Mouse (Mus musculus): ENCODE measurements at regions not wholly inside any gene's neighbourhood (a gene's known extent, or its start where the extent isn't known, plus 50 kb on each side); places are given as distances from the start of the nearest gene placed in this dataset.

DNA sequence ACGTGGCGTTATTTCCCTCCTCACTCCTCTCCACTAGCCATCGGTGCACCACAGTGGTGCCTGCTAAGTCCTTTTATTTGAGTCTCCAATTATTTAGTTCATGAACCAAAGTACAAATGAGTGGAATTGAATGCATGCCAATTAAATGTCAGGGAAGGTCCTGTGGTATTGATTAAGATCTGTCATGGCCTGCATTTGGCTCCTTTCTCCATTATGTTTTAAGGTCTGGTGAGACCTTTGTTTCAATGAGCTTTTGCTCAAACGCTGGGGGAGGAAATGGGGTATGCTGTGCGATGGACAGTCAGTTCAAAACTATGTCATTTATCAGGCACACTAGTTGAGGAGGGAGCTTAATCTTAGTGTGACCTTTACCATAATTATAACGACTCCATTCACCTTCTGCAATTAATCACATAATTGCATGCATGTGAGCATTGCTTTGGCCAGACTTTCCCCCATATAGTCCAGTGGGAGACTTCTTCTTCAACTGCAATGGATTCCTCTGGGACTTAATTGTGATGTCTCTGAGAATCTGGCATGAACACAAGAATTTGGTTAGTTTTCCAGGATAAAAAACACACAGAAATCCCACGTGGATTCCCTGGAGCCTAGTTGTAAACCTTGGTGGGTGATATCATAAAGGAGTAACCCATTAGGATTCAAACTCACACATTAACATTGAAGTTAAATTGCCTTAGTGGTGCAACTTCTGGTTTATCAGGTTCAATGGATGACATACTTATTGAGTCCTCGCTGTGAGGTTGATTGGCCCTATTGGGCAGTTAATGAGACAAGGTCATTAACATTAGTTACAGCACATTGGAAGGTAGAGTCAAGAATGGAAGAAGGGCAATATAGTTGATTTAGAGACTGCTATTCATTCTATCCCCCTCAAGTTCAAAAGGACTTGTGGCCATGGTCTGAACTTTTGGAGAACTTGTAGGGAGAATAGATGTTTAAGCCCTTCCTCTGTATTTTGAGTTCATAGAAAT lies 130.7 kb upstream of the Tars start:
- Histone ChIP-seq H3K9ac (ENCODE audit: low read depth, low read length, severe bottlenecking) (no peak overlapping the region), H3K36me3 (ENCODE audit: control insufficient read depth, insufficient read depth, low read length) (no peaks in the 10 kb centered on the region), H3K9me3 (ENCODE audit: control insufficient read depth, low read length) (no peaks in the 10 kb centered on the region), H3K27ac (replicated peaks; ENCODE audit: low read depth, low read length) (no peak overlapping the region), H3K27me3 (ENCODE audit: control insufficient read depth, insufficient read depth, low read length) (no peaks in the 10 kb centered on the region), H3K4me3 (replicated peaks; ENCODE audit: low read length) (no peak overlapping the region), H3K4me2 (replicated peaks; ENCODE audit: low read depth, low read length, severe bottlenecking) (no peak overlapping the region), H3K4me1 (ENCODE audit: control insufficient read depth, insufficient read depth, low read length) (peaks cover 18% of the 10 kb centered on the region)
- DNase-seq (ENCODE audit: low spot score) (no peak), ATAC-seq (ENCODE audit: low FRiP score, low read depth) (no peak)
- TF ChIP-seq POLR2A (IDR thresholded peaks at IDR 0.05; ENCODE audit: borderline replicate concordance, extremely low read depth, insufficient read depth, insufficient read length), result no peak
- 22% methylated on average over 8 of the region's 8 CpGs for WGBS

DNA sequence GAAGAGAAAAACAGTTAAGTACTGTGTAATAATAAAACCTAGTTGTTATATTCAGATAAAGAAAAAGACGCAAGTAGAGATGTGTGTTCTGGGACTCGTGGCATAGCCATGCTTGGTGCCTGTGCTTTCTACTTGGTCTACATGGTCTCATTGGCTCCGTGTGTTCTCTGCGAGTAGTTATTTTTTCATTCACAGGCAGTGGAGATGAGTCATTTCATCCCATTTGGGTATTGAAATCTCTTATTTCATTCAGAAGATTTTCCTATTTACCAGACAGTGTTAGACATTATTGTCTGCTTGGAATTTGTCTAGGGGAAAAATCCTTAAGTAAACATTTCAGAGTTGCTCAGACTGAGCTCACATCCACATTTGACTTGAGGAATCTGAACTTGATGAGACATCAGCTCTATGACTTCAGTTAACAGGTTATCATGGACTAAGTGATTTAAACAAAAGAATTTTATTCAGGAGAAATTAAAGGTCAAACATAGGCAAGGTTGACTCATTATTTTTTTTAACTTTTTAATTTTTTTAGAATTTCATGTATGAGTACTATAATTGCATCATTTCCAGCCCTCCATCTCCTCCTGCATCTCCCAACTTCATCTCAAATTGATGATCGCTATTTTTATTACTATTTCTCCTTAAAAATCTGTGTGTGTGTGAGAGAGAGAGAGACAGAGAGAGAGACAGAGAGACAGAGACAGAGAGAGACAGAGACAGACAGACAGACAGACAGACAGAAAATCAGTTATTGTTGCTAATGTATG lies 125.1 kb upstream of the Tars start:
- no peaks in the 10 kb centered on the region for H3K4me1 ChIP-seq (ENCODE audit: control insufficient read depth, insufficient read depth, low read length)
- no peaks in the 10 kb centered on the region for H3K36me3 ChIP-seq (ENCODE audit: control insufficient read depth, insufficient read depth, low read length)
- H3K4me3 ChIP-seq (replicated peaks; ENCODE audit: low read length), result no peak overlapping the region
- H3K27me3 ChIP-seq (ENCODE audit: control insufficient read depth, insufficient read depth, low read length), result no peaks in the 10 kb centered on the region
- no peak for DNase-seq (ENCODE audit: low spot score)
- no peak overlapping the region for H3K9ac ChIP-seq (ENCODE audit: low read depth, low read length, severe bottlenecking)
- H3K9me3 ChIP-seq (ENCODE audit: control insufficient read depth, low read length), result no peaks in the 10 kb centered on the region
- 77% methylated on average over 5 of the region's 5 CpGs for WGBS
- H3K4me2 ChIP-seq (replicated peaks; ENCODE audit: low read depth, low read length, severe bottlenecking), result no peak overlapping the region
- no peak overlapping the region for H3K27ac ChIP-seq (replicated peaks; ENCODE audit: low read depth, low read length)
- no peak for TF ChIP-seq POLR2A (IDR thresholded peaks at IDR 0.05; ENCODE audit: borderline replicate concordance, extremely low read depth, insufficient read depth, insufficient read length)
- no peak for ATAC-seq (ENCODE audit: low FRiP score, low read depth)

DNA sequence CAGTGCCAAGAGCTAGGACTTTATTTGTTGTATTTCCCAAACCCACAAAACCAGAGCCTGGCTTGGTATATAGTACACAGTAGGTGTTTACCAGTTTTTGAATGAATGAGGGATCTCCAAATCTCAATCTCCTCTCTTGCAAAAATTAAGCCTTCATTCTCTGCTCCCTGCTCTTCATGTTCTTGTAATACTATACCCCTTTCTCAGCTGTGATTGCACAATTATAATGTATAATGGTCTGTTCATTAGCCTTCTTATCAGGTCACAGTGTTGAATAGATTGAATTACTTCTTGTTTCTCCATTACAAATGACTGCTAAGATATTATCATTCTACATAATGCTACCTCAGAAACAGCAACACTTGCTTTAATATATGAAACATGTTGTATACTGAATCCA lies 119.1 kb upstream of the Tars start:
- no peak overlapping the region for H3K9ac ChIP-seq (ENCODE audit: low read depth, low read length, severe bottlenecking)
- H3K9me3 ChIP-seq (ENCODE audit: control insufficient read depth, low read length), result no peaks in the 10 kb centered on the region
- no peaks in the 10 kb centered on the region for H3K27me3 ChIP-seq (ENCODE audit: control insufficient read depth, insufficient read depth, low read length)
- no peak overlapping the region for H3K4me2 ChIP-seq (replicated peaks; ENCODE audit: low read depth, low read length, severe bottlenecking)
- no peaks in the 10 kb centered on the region for H3K4me1 ChIP-seq (ENCODE audit: control insufficient read depth, insufficient read depth, low read length)
- no peaks in the 10 kb centered on the region for H3K36me3 ChIP-seq (ENCODE audit: control insufficient read depth, insufficient read depth, low read length)
- TF ChIP-seq POLR2A (IDR thresholded peaks at IDR 0.05; ENCODE audit: borderline replicate concordance, extremely low read depth, insufficient read depth, insufficient read length), result no peak
- no peak overlapping the region for H3K4me3 ChIP-seq (replicated peaks; ENCODE audit: low read length)
- no peak for ATAC-seq (ENCODE audit: low FRiP score, low read depth)
- DNase-seq (ENCODE audit: low spot score), result no peak
- no peak overlapping the region for H3K27ac ChIP-seq (replicated peaks; ENCODE audit: low read depth, low read length)

DNA sequence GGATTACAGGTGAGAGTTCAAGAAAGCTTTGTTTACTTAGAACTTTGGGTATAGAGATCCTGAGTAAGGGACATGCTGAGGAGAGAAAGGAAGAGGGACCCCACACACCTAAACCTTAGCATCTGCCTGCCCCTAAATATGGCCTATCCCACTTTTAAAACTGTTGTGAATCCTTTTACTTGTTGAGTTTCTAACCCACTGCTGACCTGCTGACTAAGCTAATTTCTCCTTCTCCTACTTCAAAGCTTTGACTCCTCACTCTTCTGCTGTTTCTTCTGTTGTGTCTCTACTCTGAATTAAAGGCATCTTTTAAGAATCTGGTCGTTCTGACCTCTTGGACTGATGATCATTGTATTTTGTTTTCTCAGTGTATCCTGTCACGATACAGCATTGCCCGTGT lies 118.4 kb upstream of the Tars start:
- H3K9me3 ChIP-seq (ENCODE audit: control insufficient read depth, low read length), result no peaks in the 10 kb centered on the region
- 74% methylated on average over 3 of the region's 3 CpGs for WGBS
- no peaks in the 10 kb centered on the region for H3K4me1 ChIP-seq (ENCODE audit: control insufficient read depth, insufficient read depth, low read length)
- TF ChIP-seq POLR2A (IDR thresholded peaks at IDR 0.05; ENCODE audit: borderline replicate concordance, extremely low read depth, insufficient read depth, insufficient read length), result no peak
- no peak overlapping the region for H3K27ac ChIP-seq (replicated peaks; ENCODE audit: low read depth, low read length)
- no peak overlapping the region for H3K9ac ChIP-seq (ENCODE audit: low read depth, low read length, severe bottlenecking)
- H3K27me3 ChIP-seq (ENCODE audit: control insufficient read depth, insufficient read depth, low read length), result no peaks in the 10 kb centered on the region
- H3K36me3 ChIP-seq (ENCODE audit: control insufficient read depth, insufficient read depth, low read length), result no peaks in the 10 kb centered on the region
- H3K4me3 ChIP-seq (replicated peaks; ENCODE audit: low read length), result no peak overlapping the region
- H3K4me2 ChIP-seq (replicated peaks; ENCODE audit: low read depth, low read length, severe bottlenecking), result no peak overlapping the region
- ATAC-seq (ENCODE audit: low FRiP score, low read depth), result no peak
- no peak for DNase-seq (ENCODE audit: low spot score)

DNA sequence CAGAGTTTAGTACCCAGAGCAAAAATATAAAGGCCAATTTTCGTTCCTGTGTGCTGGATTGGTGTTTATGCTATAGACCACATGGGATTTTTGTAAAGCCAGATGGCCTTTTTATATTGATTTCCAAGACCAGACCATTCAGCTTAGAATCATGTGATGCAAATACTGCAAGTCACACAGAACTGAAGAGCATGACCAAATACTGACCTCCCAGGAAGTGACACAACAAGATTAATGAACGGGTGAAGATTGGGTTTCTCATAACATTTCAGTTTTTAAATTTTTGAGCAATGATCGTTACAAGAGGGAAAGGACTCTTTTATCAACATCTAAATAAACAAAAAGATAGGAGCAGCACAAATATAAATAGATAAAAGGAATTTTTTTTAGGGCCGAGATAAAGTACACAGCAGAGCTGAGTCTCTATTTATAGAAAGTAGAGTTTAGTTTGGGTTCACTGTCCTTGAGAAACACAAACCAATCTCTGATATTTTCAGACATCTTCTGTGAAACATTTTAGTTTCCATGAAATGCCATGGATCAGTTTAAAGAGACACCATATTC lies 105.7 kb upstream of the Tars start:
- H3K4me3 ChIP-seq (replicated peaks; ENCODE audit: low read length), result no peak overlapping the region
- ATAC-seq (ENCODE audit: low FRiP score, low read depth) (no peak), DNase-seq (ENCODE audit: low spot score) (no peak)
- H3K4me2 ChIP-seq (replicated peaks; ENCODE audit: low read depth, low read length, severe bottlenecking), result no peak overlapping the region
- H3K27ac ChIP-seq (replicated peaks; ENCODE audit: low read depth, low read length), result no peak overlapping the region
- H3K27me3 ChIP-seq (ENCODE audit: control insufficient read depth, insufficient read depth, low read length), result no peaks in the 10 kb centered on the region
- 59% methylated on average over 4 of the region's 4 CpGs for WGBS
- no peak overlapping the region for H3K9ac ChIP-seq (ENCODE audit: low read depth, low read length, severe bottlenecking)
- no peak for TF ChIP-seq POLR2A (IDR thresholded peaks at IDR 0.05; ENCODE audit: borderline replicate concordance, extremely low read depth, insufficient read depth, insufficient read length)
- H3K36me3 ChIP-seq (ENCODE audit: control insufficient read depth, insufficient read depth, low read length), result no peaks in the 10 kb centered on the region
- no peaks in the 10 kb centered on the region for H3K9me3 ChIP-seq (ENCODE audit: control insufficient read depth, low read length)
- no peaks in the 10 kb centered on the region for H3K4me1 ChIP-seq (ENCODE audit: control insufficient read depth, insufficient read depth, low read length)
